Mouse (Mus musculus): Measurements from ENCODE around the gene Ppp1r14a.
A peak's percentile ranks its signal among the peaks of the same experiment; 100 is the strongest.

DNA sequence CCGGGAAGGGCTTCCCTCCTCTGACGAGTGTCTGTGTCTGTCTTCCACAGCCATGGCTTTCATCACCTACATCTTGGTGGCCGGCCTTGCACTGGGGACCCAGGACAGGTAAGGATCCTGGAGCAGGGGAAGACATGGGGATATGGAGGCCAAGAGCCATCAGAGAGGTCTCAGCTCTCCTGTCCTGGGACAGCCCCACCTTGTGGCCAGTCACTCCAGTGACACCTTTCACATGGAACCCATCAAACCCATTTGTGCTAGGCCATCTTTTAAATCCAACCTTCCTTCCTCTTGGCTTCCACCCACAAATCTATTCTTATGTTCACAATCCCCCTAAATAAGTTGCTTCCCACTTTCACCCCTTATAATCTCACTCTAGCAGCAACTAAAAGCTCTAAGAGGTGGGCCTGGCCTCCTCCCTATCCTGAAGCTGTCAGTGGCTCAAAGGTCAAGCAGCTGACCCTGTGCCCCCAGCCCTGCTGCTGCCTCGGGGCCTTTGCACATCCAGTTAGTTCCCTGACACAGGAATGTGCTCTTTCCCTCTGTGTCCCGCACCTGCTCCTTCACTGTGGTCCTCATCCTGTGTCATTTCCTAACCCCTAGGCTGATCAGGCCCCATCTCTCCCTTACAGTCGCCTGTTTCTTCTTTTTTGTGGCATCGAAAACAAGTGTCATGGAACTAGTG, 44.2 kb upstream of the Ppp1r14a start:
- TF ChIP-seq ZC3H11A (IDR thresholded peaks at IDR 0.05; ENCODE audit: borderline replicate concordance, low read depth, low read length) (0 out of 2 replicates have a peak, but pooled peaks have one; percentile 13), HCFC1 (IDR thresholded peaks at IDR 0.05; ENCODE audit: borderline replicate concordance, insufficient read depth, low read length) (no peak), MAFK (IDR thresholded peaks at IDR 0.05; ENCODE audit: insufficient read depth, low read depth, low read length) (no peak)
